Mouse (Mus musculus) kidney, embryonic 14.5 days (tissue): ENCODE measurements around the gene Ttc39b. TPM values are rescaled to one million over a fixed set of nuclear protein-coding genes. Genes with fewer than 3 reads are reported as not detected.
A peak's percentile ranks its signal among the peaks of the same experiment; 100 is the strongest.

Source experiments
- ATAC-seq: fragments of 200-750 bp; cut with Nextera tagmentation; 2 replicates; pipeline ENCODE4 v1.8.0; 2017; ENCODE audit warnings: moderate number of reproducible peaks, mild to moderate bottlenecking, moderate TSS enrichment, moderate library complexity; ENCODE audit not compliant: low FRiP score, low TSS enrichment
- H3K27ac ChIP-seq: fragments of 300-500 bp; sonication (generic); 2 replicates; pipeline ENCODE4 v1.5.1; 2014; ENCODE audit warnings: low read depth, mild to moderate bottlenecking, low read length, moderate library complexity, mixed read lengths
- H3K27me3 ChIP-seq: fragments of 300-500 bp; sonication (generic); 2 replicates; pipeline ENCODE4 v1.6.1; 2014; ENCODE audit warnings: mild to moderate bottlenecking, low read length; ENCODE audit not compliant: control insufficient read depth, insufficient read depth
- H3K36me3 ChIP-seq: fragments of 300-500 bp; sonication (generic); 2 replicates; pipeline ENCODE4 v1.6.1; 2014; ENCODE audit warnings: low read length, mixed read lengths; ENCODE audit not compliant: control insufficient read depth, insufficient read depth
- H3K4me1 ChIP-seq: fragments of 300-500 bp; sonication (generic); 2 replicates; pipeline ENCODE4 v1.6.1; 2014; ENCODE audit warnings: low read length, mixed read lengths; ENCODE audit not compliant: control insufficient read depth, insufficient read depth
- H3K4me2 ChIP-seq: fragments of 300-500 bp; sonication (generic); replicated peaks from 2 replicates; pipeline ENCODE4 v1.6.1; 2014; ENCODE audit warnings: low read depth, mild to moderate bottlenecking, low read length
- H3K4me3 ChIP-seq: fragments of 300-500 bp; sonication (generic); 2 replicates; pipeline ENCODE4 v1.5.1; 2014; ENCODE audit warnings: mild to moderate bottlenecking, low read length
- H3K9ac ChIP-seq: fragments of 300-500 bp; sonication (generic); 2 replicates; pipeline ENCODE4 v1.6.1; 2014; ENCODE audit warnings: low read depth, mild to moderate bottlenecking, low read length, moderate library complexity
- H3K9me3 ChIP-seq: fragments of 300-500 bp; sonication (generic); 2 replicates; pipeline ENCODE4 v1.6.1; 2016; ENCODE audit warnings: low read length; ENCODE audit not compliant: control insufficient read depth
- WGBS: fragments of 180-500 bp; shearing (Covaris S2); extraction: QIAGEN DNeasy Blood & Tissue Kit; methylation state at CpG from one replicate; pipeline ENCODE4 v1.1.7; 2014; 5-methylcytosine and 5-hydroxymethylcytosine counted together
- polyA plus RNA-seq: library from polyadenylated mRNA; unstranded; fragments of >200 nt; fragmentation: Nextera tagmentation; extraction: Ambion mirVana; gene quantifications from 2 replicates; pipeline ENCODE4 v1.2.1, GENCODE M21; 2014

Gene Ttc39b
- polyA plus RNA-seq, 1 experiment from 2014 or later, result 2.3 TPM

- no peaks in the 10 kb centered on the region for H3K27me3 ChIP-seq
- no peak overlapping the region for H3K9ac ChIP-seq
- no peaks in the 10 kb centered on the region for H3K9me3 ChIP-seq
- peaks cover 10% of the 10 kb centered on the region; the same call in 1 of the 2 replicates for H3K4me1 ChIP-seq
- H3K27ac ChIP-seq, result no peak overlapping the region
- WGBS, result 84% methylated on average over 7 of the region's 7 CpGs
- ATAC-seq, result no peak
- no peak overlapping the region for H3K4me3 ChIP-seq
- no peak overlapping the region for H3K4me2 ChIP-seq
- no peaks in the 10 kb centered on the region for H3K36me3 ChIP-seq
These were observed 89.9 kb downstream of the Ttc39b start for GRCm38 (mm10) chr4:83234132-83234531.

- Histone ChIP-seq H3K27me3 (no peaks in the 10 kb centered on the region), H3K4me1 (peaks cover 10% of the 10 kb centered on the region; the same call in 1 of the 2 replicates), H3K9ac (no peak overlapping the region; the same call in 1 of the 2 replicates), H3K27ac (no peak overlapping the region), H3K4me2 (no peak overlapping the region), H3K36me3 (no peaks in the 10 kb centered on the region), H3K9me3 (no peaks in the 10 kb centered on the region), H3K4me3 (no peak overlapping the region)
- 53% methylated on average over 22 of the region's 22 CpGs for WGBS
- peak; percentile 55; the same call in 1 of the 2 replicates for ATAC-seq
These were observed 90.6 kb downstream of the Ttc39b start for GRCm38 (mm10) chr4:83233181-83234123.

GRCm38 (mm10) chr4:83232315-83232880 lies 91.7 kb downstream of the Ttc39b start:
- ATAC-seq, result no peak
- 71% methylated on average over 9 of the region's 9 CpGs for WGBS

GRCm38 (mm10) chr4:83228664-83229283 lies 95.3 kb downstream of the Ttc39b start:
- WGBS, result 67% methylated on average over 9 of the region's 9 CpGs

More at GRCm38 (mm10) chr4:83232315-83232880, 91.7 kb downstream of the Ttc39b start:
- Histone ChIP-seq H3K4me2 (no peak overlapping the region), H3K4me1 (peaks cover 10% of the 10 kb centered on the region; the same call in 1 of the 2 replicates), H3K27ac (no peak overlapping the region), H3K27me3 (no peaks in the 10 kb centered on the region), H3K9me3 (no peaks in the 10 kb centered on the region), H3K9ac (no peak overlapping the region), H3K4me3 (no peak overlapping the region), H3K36me3 (no peaks in the 10 kb centered on the region)

GRCm38 (mm10) chr4:83228073-83228472 lies 96.0 kb downstream of the Ttc39b start:
- Histone ChIP-seq H3K27ac (no peak overlapping the region), H3K27me3 (no peaks in the 10 kb centered on the region), H3K4me1 (peaks cover 11% of the 10 kb centered on the region; the same call in 1 of the 2 replicates), H3K9me3 (no peaks in the 10 kb centered on the region), H3K4me2 (no peak overlapping the region), H3K4me3 (no peak overlapping the region), H3K36me3 (no peaks in the 10 kb centered on the region), H3K9ac (no peak overlapping the region)
- ATAC-seq, result peak; percentile 33; the same call in 1 of the 2 replicates
- 72% methylated on average over 10 of the region's 10 CpGs for WGBS

More at GRCm38 (mm10) chr4:83228664-83229283, 95.3 kb downstream of the Ttc39b start:
- Histone ChIP-seq H3K4me1 (peaks cover 15% of the 10 kb centered on the region; the same call in 1 of the 2 replicates), H3K4me2 (no peak overlapping the region), H3K36me3 (no peaks in the 10 kb centered on the region), H3K27me3 (no peaks in the 10 kb centered on the region), H3K4me3 (no peak overlapping the region), H3K27ac (no peak overlapping the region), H3K9ac (no peak overlapping the region), H3K9me3 (no peaks in the 10 kb centered on the region)
- peak; percentile 50; the same call in 1 of the 2 replicates for ATAC-seq

GRCm38 (mm10) chr4:83225633-83226360 lies 98.3 kb downstream of the Ttc39b start:
- WGBS, result 78% methylated on average over 8 of the region's 8 CpGs
- Histone ChIP-seq H3K27me3 (no peaks in the 10 kb centered on the region), H3K36me3 (no peaks in the 10 kb centered on the region), H3K4me2 (no peak overlapping the region), H3K4me1 (peaks cover 5% of the 10 kb centered on the region; the same call in 1 of the 2 replicates), H3K27ac (no peak overlapping the region), H3K4me3 (no peak overlapping the region), H3K9me3 (no peaks in the 10 kb centered on the region), H3K9ac (no peak overlapping the region)
- no peak for ATAC-seq

- Histone ChIP-seq H3K27ac (no peak overlapping the region), H3K9ac (no peak overlapping the region), H3K4me2 (no peak overlapping the region), H3K4me3 (no peak overlapping the region), H3K4me1 (peaks cover 5% of the 10 kb centered on the region; the same call in 1 of the 2 replicates), H3K27me3 (no peaks in the 10 kb centered on the region), H3K9me3 (no peaks in the 10 kb centered on the region), H3K36me3 (no peaks in the 10 kb centered on the region)
- ATAC-seq, result no peak
- WGBS, result 41% methylated on average over 5 of the region's 5 CpGs
These were observed 99.8 kb downstream of the Ttc39b start for GRCm38 (mm10) chr4:83224242-83224641.

- Histone ChIP-seq H3K36me3 (no peaks in the 10 kb centered on the region), H3K4me3 (no peak overlapping the region), H3K9me3 (no peaks in the 10 kb centered on the region), H3K9ac (no peak overlapping the region), H3K27ac (no peak overlapping the region), H3K27me3 (no peaks in the 10 kb centered on the region), H3K4me2 (no peak overlapping the region), H3K4me1 (peaks cover 5% of the 10 kb centered on the region; the same call in 1 of the 2 replicates)
- ATAC-seq, result no peak
- 73% methylated on average over 5 of the region's 5 CpGs for WGBS
These were observed 100.9 kb downstream of the Ttc39b start for GRCm38 (mm10) chr4:83223197-83223596.
